Mouse (Mus musculus): ENCODE measurements around the gene Trim24. TPM values are rescaled to one million over a fixed set of nuclear protein-coding genes. Genes with fewer than 3 reads are reported as not detected.
A peak's percentile ranks its signal among the peaks of the same experiment; 100 is the strongest.
"Not testable (repeated sequence)": the region's sequence is repeated elsewhere in the genome, so short reads cannot be mapped to it uniquely, and the experiment has no call there.

Gene Trim24
- total RNA-seq (2021) = 10 to 100 TPM; 46.4 to 52.3 TPM
- long read RNA-seq, full-length matches to known transcripts = 5 of 10 reads
- long read RNA-seq, partial matches to known transcripts = 3 of 10 reads
- long read RNA-seq, other reads (novel, unspliced or antisense) = 2 of 10 reads

DNA sequence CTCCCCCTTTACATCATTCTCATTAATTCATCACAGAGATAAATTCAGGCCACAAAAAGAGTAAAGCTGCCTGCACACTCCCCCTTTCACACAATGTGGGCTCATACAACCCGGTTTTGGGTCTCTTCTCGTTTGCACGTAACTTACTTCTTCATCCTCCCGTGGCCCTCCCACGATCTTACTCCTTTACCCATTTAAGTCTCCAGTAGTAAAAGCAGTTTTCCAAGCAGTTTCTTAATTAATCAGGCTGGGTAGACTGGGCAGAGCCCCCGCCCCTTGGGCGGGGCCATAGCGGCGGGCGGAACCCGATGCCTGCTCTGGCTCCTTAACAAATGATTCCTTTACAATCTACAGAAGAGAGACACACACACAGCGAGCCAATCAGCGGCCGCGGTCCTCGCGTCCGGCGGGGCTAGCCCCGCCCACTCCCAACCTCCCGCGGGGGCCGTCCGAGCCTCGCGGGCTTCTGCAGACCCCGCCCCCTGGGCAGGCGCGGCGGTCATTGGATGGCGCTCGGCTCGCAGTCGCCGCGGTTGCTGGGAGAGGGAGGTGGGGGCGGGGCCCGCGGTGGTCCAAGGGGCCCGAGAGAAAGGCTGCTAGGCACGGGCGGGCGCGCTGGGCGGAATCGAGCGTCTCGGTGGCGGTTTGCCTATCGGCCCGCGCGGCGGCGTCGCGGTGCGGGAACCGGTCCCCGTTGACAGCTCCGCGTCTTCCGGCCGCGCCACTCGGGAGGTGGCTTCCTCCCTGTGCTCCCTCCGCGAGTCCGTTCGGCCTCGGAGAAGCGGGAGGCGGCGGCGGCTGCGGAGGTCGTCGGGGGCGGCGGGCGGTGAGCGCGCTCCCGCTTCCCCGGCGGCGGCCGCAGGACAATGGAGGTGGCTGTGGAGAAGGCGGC lies at the start of gene Trim24:
Gene Trim24, plus strand, starts transcription at position 567 of the 892 bp plus-strand sequence.
- DNase-seq (ENCODE audit: low spot score in 2 of 2) = peak; percentile 91 to 95

GRCm38 (mm10) chr6:37821531-37822051 lies 49.0 kb upstream of the Trim24 start:
- DNase-seq (ENCODE audit: low spot score in 2 of 2) = no peak

GRCm38 (mm10) chr6:37822390-37822789 lies 48.2 kb upstream of the Trim24 start:
- DNase-seq (ENCODE audit: low spot score in 2 of 2) = no peak

GRCm38 (mm10) chr6:37823731-37824130 lies 46.9 kb upstream of the Trim24 start:
- DNase-seq (ENCODE audit: low spot score in 2 of 2) = no peak

GRCm38 (mm10) chr6:37825331-37826115 lies 45.1 kb upstream of the Trim24 start:
- not testable (repeated sequence) for DNase-seq (ENCODE audit: low spot score in 2 of 2)

DNA sequence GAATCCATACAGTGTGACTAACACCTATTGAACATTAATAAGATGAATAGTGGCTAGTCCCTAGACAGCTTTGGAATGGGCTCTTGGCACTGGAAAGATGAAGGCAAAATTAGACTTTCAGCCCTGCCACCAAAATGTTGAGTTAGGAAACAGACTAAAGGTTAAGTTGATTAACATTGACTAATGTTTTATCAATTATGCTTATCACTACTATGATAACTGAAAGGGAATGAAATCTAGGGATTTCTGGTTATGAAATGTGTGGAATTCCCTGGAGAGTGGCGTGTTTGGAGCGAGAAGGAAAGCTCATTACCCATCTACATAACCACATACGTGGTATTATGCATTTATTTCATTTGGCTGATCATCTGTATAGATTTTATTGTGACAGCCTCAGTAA lies 41.7 kb upstream of the Trim24 start:
- DNase-seq (ENCODE audit: low spot score in 2 of 2) = no peak

- no peak for DNase-seq (ENCODE audit: low spot score in 2 of 2)
Measured at GRCm38 (mm10) chr6:37829631-37830030, 41.0 kb upstream of the Trim24 start.

GRCm38 (mm10) chr6:37833691-37834090 lies 36.9 kb upstream of the Trim24 start:
- DNase-seq (ENCODE audit: low spot score in 2 of 2) = no peak

- not testable (repeated sequence) for DNase-seq (ENCODE audit: low spot score in 2 of 2)
Measured at GRCm38 (mm10) chr6:37836951-37837565, 33.6 kb upstream of the Trim24 start.

DNA sequence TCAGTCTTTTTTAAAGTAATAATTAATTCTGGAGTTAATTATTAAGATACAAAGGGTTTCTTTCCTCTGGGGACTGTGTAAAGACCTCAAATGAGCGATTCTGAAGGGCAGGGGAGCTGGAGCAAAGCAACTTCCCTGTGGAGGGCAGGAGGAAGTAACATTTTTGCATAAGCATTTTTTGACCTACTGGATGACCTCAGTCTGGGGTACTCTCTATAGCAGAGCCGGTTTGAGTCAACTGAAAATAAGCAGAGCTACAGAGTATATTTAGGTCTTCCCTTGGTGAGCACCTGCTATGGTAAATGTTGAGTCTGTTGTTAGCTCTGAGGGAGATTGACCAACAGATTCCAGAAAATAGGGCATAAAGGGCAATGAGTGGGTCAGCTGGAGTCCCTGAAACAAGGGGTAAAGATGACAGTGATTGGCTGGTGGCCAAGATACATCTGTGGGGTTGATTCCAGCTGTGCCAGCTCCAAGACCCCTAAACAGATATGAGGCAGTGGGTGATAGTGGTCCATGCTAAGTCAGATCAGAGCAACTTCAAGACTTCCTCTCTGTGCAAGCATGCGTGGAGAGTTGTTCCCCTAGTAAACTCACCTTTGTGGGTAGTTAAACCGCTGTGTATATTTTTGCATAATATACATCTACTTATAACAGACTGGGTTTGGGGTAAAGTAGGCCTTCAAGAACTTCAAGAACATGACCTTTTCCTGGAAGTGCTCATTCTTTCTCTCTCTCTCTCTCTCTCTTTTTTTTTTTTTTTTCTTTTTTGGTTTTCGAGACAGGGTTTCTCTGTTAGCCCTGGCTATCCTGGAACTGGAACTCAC lies 27.6 kb upstream of the Trim24 start:
- no peak for DNase-seq (ENCODE audit: low spot score in 2 of 2)

DNA sequence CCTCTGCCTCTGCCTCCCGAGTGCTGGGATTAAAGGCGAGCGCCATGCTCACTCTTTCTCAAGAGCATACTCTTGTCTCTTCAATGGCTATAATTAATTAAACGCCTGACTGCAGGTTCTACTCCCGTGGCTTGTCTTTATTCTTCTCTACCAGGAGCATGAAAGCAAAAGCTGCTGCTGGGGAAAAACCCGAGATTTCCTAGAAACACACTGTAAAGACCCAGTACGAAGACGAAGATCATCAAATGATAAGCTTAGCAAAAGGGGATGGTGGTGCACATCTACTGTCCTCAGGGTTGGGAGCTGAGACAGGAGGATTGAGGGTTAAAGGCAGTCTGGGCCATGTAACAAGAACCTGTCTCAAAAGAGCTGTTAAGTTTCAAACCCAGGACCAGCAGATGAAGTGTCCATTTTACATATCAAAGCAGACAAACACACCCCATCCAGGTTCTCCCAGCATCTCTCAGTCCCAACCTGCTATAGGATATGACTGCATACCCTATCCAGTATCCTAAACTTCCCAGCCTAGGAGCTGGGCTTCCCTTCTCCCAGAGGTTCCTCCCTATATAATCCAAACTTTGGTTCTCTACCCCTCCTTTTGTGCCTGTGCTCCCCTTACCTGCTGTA lies 26.9 kb upstream of the Trim24 start:
- DNase-seq (ENCODE audit: low spot score in 2 of 2) = no peak

DNA sequence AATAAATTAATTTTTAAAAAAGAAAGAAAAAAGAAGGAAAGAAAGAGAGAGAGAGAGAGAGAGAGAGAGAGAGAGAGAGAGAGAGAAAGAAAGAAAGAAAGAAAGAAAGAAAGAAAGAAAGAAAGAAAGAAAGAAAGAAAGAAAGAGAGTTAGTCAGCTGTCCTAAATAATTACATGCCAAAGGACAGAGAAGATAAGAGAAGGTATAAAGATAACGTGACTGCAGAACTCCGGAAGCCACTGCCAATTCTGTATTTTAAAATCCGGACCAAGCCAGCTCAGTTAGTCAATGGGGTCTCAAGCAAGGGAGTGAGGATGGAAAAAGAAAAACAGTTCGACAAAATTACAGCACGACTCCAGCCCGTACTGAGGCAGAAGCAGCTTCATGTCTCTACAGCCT lies 25.7 kb upstream of the Trim24 start:
- not testable (repeated sequence) for DNase-seq (ENCODE audit: low spot score in 2 of 2)

- DNase-seq (ENCODE audit: low spot score in 2 of 2) = not testable (repeated sequence)
Measured at GRCm38 (mm10) chr6:37847531-37847930, 23.1 kb upstream of the Trim24 start.

DNA sequence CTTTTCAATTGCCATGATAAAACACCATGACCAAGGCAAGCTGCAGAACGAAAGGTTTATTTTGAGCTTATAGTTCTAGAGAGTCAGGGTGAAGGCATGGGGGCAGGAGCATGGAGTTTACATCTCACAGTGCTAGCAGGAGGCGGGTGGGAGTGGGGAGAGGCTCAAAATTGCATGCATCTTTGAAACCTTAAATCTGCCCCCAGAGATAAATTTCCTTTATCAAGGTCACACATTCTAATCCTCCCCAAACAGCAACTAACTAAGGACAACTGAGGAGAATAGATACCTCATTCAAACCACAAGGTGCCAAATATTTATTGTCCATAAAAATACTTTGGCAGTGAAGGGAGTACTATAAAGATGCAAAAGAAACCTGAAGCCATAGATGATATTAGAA lies 19.3 kb upstream of the Trim24 start:
- DNase-seq (ENCODE audit: low spot score in 2 of 2) = no peak

DNA sequence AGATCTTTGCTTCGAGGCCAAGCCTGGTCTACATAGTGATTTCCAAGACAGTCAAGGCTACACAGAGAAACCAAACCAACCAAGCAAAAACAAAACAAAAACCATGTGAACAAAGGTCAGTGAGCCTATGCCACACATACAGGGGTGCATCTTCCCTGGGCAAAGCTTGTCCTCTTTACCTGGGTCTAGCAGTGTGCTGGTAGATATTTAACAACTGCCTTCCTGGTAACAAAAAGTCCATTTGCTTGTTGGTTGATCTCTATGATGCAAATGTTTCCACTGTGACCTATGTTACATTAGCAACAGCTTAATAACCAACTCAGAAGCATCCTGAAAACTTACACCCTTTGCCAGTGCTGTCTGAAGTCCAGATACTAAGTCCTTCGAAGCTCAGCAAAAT lies 17.3 kb upstream of the Trim24 start:
- no peak for DNase-seq (ENCODE audit: low spot score in 2 of 2)

DNA sequence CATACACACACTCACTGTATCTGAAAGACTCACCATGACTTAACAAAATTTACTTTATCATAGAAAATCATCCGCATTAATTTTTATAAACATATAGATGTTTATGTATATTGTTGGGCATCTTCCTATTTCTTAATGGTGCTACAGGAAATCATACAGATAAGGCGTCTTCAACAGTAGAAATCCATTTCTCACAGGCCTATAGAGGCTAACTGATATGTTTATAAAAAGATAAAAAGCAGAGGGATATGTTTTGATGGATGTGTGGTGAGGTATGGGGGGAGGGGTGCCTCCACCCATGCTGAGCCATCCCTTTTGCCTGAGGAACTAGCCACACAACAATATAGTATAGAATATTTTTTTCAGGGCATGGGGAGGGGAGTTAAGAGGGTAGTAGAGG lies 15.2 kb upstream of the Trim24 start:
- no peak for DNase-seq (ENCODE audit: low spot score in 2 of 2)

DNA sequence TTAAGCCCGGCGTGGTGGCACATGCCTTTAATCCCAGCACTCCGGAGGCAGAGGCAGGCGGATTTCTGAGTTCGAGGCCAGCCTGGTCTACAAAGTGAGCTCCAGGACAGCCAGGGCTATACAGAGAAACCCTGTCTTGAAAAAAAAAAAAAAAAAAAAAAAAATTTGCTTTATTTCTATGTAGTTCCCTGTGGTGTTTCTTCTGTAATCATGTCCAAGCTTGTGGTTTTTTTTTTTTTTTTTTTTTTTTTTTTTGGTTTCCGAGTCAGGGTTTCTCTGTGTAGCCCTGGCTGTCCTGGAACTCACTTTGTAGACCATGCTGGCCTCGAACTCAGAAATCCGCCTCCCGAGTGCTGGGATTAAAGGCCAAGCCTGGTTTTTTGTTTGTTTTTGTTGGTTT lies 14.3 kb upstream of the Trim24 start:
- not testable (repeated sequence) for DNase-seq (ENCODE audit: low spot score in 2 of 2)

GRCm38 (mm10) chr6:37857196-37857874 lies 13.3 kb upstream of the Trim24 start:
- DNase-seq (ENCODE audit: low spot score in 2 of 2) = no peak

GRCm38 (mm10) chr6:37858126-37858525 lies 12.5 kb upstream of the Trim24 start:
- DNase-seq (ENCODE audit: low spot score in 2 of 2) = no peak

Measured in layer of hippocampus, postnatal 10 days (tissue).